Mouse (Mus musculus): ENCODE measurements at regions not wholly inside any gene's neighbourhood (a gene's known extent, or its start where the extent isn't known, plus 50 kb on each side); places are given as distances from the start of the nearest gene placed in this dataset.
A peak's percentile ranks its signal among the peaks of the same experiment; 100 is the strongest.

GRCm38 (mm10) chr6:25321446-25321845, 365.3 kb upstream of the Tmem229a start:
- no peak for DNase-seq

- DNase-seq: no peak
Observed at GRCm38 (mm10) chr6:25320291-25320844, 364.3 kb upstream of the Tmem229a start.

- no peak for DNase-seq
Observed at GRCm38 (mm10) chr6:25307471-25307870, 351.4 kb upstream of the Tmem229a start.

GRCm38 (mm10) chr6:25304844-25305504, 348.9 kb upstream of the Tmem229a start:
- DNase-seq: no peak

- DNase-seq: no peak
Observed at GRCm38 (mm10) chr6:25291613-25292012, 335.5 kb upstream of the Tmem229a start.

- DNase-seq: no peak
Observed at GRCm38 (mm10) chr6:25287591-25287990, 331.5 kb upstream of the Tmem229a start.

GRCm38 (mm10) chr6:25286313-25286712, 330.2 kb upstream of the Tmem229a start:
- peak; percentile 8 for DNase-seq

GRCm38 (mm10) chr6:25278509-25278908, 322.4 kb upstream of the Tmem229a start:
- DNase-seq: no peak

- no peak for DNase-seq
Observed at GRCm38 (mm10) chr6:25277703-25278447, 321.8 kb upstream of the Tmem229a start.

- peak; percentile 26 for DNase-seq
Observed at GRCm38 (mm10) chr6:25276221-25276620, 320.1 kb upstream of the Tmem229a start.

- no peak for DNase-seq
Observed at GRCm38 (mm10) chr6:25260559-25260958, 304.5 kb upstream of the Tmem229a start.

- no peak for DNase-seq
Observed at GRCm38 (mm10) chr6:25255762-25256161, 299.7 kb upstream of the Tmem229a start.

- no peak for DNase-seq
Observed at GRCm38 (mm10) chr6:25237021-25237420, 280.9 kb upstream of the Tmem229a start.

- no peak for DNase-seq
Observed at GRCm38 (mm10) chr6:25236616-25237015, 280.5 kb upstream of the Tmem229a start.

All from right cerebral cortex, postnatal 14 days (tissue).